Mouse (Mus musculus): ENCODE measurements at regions not wholly inside any gene's neighbourhood (a gene's known extent, or its start where the extent isn't known, plus 50 kb on each side); places are given as distances from the start of the nearest gene placed in this dataset.

DNA sequence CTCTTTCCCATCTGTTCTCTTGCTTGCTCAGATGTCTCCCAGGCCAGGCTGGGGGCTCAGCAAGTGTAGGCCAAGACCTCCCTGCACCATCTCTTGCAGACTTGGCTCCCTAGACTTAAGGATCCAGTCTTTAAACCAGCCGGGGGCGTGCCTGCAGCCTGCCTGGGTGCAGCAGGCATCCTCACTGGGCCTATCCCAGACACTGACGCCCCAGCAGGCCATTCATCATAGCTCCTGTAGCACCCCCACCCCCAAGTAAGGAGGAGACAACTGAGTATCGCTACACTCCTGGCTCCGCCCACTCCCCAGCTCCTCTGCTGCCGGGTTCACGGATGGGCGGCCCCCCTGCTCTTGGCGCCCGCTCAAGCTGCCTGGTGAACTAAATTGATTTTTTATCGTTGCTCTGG, 160.2 kb downstream of the Gm26897 start:
- peaks cover 26% of the 10 kb centered on the region for H3K4me1 ChIP-seq (ENCODE audit: control insufficient read depth, insufficient read depth, low read length)
- 2% methylated on average over 11 of the region's 11 CpGs for whole genome bisulfite sequencing
- H3K27ac ChIP-seq (ENCODE audit: low read depth, low read length) = peak overlapping the region; percentile 52; the same call in 1 of the 2 replicates

DNA sequence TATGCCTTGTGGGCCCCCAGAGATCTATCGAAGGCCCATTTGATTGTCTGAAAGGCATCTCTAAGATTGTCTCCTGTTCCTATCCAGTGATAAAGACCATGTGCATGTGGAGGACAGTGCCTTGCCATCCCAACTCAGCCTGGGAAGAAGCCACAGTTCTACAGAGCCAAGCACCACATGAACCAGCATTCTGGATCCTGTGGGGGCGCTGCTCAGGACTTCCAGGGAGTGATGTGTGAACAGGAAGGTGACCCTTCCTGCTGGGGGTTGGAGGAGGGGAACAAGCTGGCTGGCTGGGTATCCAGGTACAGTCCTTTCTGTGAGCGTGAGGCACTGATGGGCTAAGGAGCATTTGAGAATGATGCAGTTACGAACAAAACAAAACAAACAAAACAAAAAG, 163.8 kb downstream of the Gm26897 start:
- H3K9me3 ChIP-seq (ENCODE audit: control insufficient read depth, low read length) = no peaks in the 10 kb centered on the region
- no peaks in the 10 kb centered on the region for H3K27me3 ChIP-seq (ENCODE audit: control insufficient read depth, insufficient read depth, low read length)
- no peak overlapping the region for H3K4me3 ChIP-seq (ENCODE audit: low read depth, low read length)
- no peak for ATAC-seq (ENCODE audit: low FRiP score)
- H3K4me2 ChIP-seq = no peak overlapping the region
- H3K4me1 ChIP-seq (ENCODE audit: control insufficient read depth, insufficient read depth, low read length) = peaks cover 32% of the 10 kb centered on the region
- H3K36me3 ChIP-seq (ENCODE audit: control insufficient read depth, insufficient read depth, low read length) = no peaks in the 10 kb centered on the region
- WGBS = 59% methylated on average over 4 of the region's 4 CpGs
- no peak for DNase-seq (ENCODE audit: low spot score, missing footprints)
- H3K27ac ChIP-seq (ENCODE audit: low read depth, low read length) = no peak overlapping the region
- H3K9ac ChIP-seq (ENCODE audit: low read length) = no peak overlapping the region

More for the DNA sequence above, 160.2 kb downstream of the Gm26897 start:
- H3K9me3 ChIP-seq (ENCODE audit: control insufficient read depth, low read length) = no peaks in the 10 kb centered on the region
- no peaks in the 10 kb centered on the region for H3K36me3 ChIP-seq (ENCODE audit: control insufficient read depth, insufficient read depth, low read length)
- peak overlapping the region; percentile 41 for H3K4me2 ChIP-seq
- peak; percentile 89 for ATAC-seq (ENCODE audit: low FRiP score)
- H3K9ac ChIP-seq (ENCODE audit: low read length) = peak overlapping the region; percentile 39
- H3K27me3 ChIP-seq (ENCODE audit: control insufficient read depth, insufficient read depth, low read length) = no peaks in the 10 kb centered on the region
- H3K4me3 ChIP-seq (ENCODE audit: low read depth, low read length) = peak overlapping the region; percentile 4; the same call in 1 of the 2 replicates
- DNase-seq (ENCODE audit: low spot score, missing footprints) = peak; percentile 96

DNA sequence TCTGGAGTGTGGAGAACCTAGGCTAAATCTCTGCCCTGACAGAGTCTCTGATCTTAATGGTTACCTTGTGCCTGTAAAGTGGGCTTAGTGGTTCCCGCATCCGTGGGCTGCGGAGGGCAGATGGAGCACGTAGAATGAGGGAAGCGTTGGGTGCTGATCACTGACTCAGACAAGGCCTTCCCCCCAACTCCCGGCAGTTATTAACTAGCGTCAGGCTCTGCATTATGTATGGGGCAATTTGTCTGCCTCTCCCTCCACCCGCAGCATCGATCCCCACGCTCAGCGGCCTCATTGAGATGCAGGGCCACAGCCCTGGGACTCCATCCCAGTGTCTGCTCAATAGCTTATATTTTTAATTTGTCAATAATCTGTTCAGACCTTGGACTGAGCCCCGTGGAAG, 164.8 kb downstream of the Gm26897 start:
- no peaks in the 10 kb centered on the region for H3K9me3 ChIP-seq (ENCODE audit: control insufficient read depth, low read length)
- 53% methylated on average over 12 of the region's 12 CpGs for WGBS
- H3K4me1 ChIP-seq (ENCODE audit: control insufficient read depth, insufficient read depth, low read length) = peaks cover 31% of the 10 kb centered on the region
- no peak for DNase-seq (ENCODE audit: low spot score, missing footprints)
- H3K27me3 ChIP-seq (ENCODE audit: control insufficient read depth, insufficient read depth, low read length) = no peaks in the 10 kb centered on the region
- peak; percentile 54; the same call in 1 of the 2 replicates for ATAC-seq (ENCODE audit: low FRiP score)
- no peak overlapping the region for H3K4me3 ChIP-seq (ENCODE audit: low read depth, low read length)
- peak overlapping the region; percentile 64 for H3K27ac ChIP-seq (ENCODE audit: low read depth, low read length)
- H3K36me3 ChIP-seq (ENCODE audit: control insufficient read depth, insufficient read depth, low read length) = no peaks in the 10 kb centered on the region
- H3K4me2 ChIP-seq = no peak overlapping the region
- H3K9ac ChIP-seq (ENCODE audit: low read length) = peak overlapping the region; percentile 43

DNA sequence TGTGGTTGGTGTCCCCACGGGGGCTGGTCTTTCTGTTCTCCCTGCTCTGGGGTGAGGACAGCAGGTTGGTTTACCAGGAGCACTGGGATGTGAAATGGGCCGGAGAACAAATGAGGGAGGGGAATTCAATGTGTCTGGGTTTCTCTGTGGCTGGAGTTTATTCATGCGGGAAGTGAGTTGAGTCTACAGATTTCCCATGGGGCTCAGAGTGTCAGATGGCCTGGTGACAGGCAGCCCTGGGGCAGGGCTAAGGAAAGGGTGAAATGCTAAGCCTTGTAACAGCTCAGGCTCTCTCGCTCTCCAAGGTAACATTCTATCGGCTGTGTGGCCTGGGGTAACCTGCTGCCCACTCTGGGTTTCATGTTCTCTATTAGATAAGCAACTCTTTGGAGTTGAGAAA, 167.5 kb downstream of the Gm26897 start:
- no peak overlapping the region for H3K9ac ChIP-seq (ENCODE audit: low read length)
- no peak overlapping the region for H3K4me2 ChIP-seq
- H3K4me1 ChIP-seq (ENCODE audit: control insufficient read depth, insufficient read depth, low read length) = peaks cover 17% of the 10 kb centered on the region
- 48% methylated on average over 5 of the region's 5 CpGs for WGBS
- H3K36me3 ChIP-seq (ENCODE audit: control insufficient read depth, insufficient read depth, low read length) = no peaks in the 10 kb centered on the region
- no peak overlapping the region for H3K4me3 ChIP-seq (ENCODE audit: low read depth, low read length)
- no peak overlapping the region for H3K27ac ChIP-seq (ENCODE audit: low read depth, low read length)
- ATAC-seq (ENCODE audit: low FRiP score) (no peak), DNase-seq (ENCODE audit: low spot score, missing footprints) (no peak)
- H3K9me3 ChIP-seq (ENCODE audit: control insufficient read depth, low read length) = no peaks in the 10 kb centered on the region
- no peaks in the 10 kb centered on the region for H3K27me3 ChIP-seq (ENCODE audit: control insufficient read depth, insufficient read depth, low read length)

DNA sequence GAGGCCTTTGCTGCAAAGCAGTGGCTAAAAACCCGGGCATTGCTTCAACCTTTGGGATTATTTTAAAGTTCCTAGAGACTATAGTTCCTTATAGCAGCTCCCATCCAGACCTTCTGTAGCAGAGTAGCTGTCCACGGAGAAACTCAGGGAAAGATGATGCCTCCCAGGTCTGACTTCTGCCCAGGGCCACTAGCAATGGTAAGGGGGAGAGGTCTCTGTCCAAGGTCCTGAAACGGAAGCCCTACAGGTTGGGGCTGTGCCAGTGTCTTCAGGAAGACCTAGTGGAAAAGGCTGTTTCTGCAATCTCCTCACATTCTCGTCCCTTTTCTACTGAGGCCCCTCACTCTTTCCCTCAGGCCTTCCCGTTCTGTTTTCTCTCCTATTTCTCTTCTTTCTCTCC, 168.0 kb downstream of the Gm26897 start:
- no peak overlapping the region for H3K27ac ChIP-seq (ENCODE audit: low read depth, low read length)
- H3K27me3 ChIP-seq (ENCODE audit: control insufficient read depth, insufficient read depth, low read length) = no peaks in the 10 kb centered on the region
- ATAC-seq (ENCODE audit: low FRiP score) (no peak), DNase-seq (ENCODE audit: low spot score, missing footprints) (peak; percentile 91)
- WGBS = 18% methylated on average over 5 of the region's 5 CpGs
- peaks cover 17% of the 10 kb centered on the region for H3K4me1 ChIP-seq (ENCODE audit: control insufficient read depth, insufficient read depth, low read length)
- H3K36me3 ChIP-seq (ENCODE audit: control insufficient read depth, insufficient read depth, low read length) = no peaks in the 10 kb centered on the region
- no peak overlapping the region for H3K4me2 ChIP-seq
- no peak overlapping the region for H3K9ac ChIP-seq (ENCODE audit: low read length)
- H3K9me3 ChIP-seq (ENCODE audit: control insufficient read depth, low read length) = no peaks in the 10 kb centered on the region
- no peak overlapping the region for H3K4me3 ChIP-seq (ENCODE audit: low read depth, low read length)

DNA sequence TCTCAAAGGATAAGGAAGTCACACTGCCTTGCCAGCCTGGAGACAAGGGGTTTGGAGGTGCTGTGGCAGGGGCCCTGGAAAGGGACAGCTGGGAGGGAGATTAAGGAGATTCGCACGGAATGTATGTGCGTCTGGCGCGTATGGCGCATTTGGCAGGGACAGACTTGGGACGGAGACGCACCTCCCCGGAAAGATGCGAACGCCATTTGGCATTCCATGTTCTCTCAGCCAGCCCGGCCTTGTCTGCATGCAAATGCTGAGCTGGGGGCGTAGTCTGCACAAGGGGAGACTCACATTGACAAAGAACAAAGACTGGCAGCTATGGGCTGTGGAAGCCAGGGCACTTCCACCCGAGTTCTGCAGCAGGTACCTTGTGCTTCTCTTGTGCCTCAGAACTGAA, 174.4 kb downstream of the Gm26897 start:
- no peaks in the 10 kb centered on the region for H3K36me3 ChIP-seq (ENCODE audit: control insufficient read depth, insufficient read depth, low read length)
- H3K9ac ChIP-seq (ENCODE audit: low read length) = no peak overlapping the region
- H3K4me3 ChIP-seq (ENCODE audit: low read depth, low read length) = no peak overlapping the region
- no peak for ATAC-seq (ENCODE audit: low FRiP score)
- H3K4me2 ChIP-seq = no peak overlapping the region
- H3K9me3 ChIP-seq (ENCODE audit: control insufficient read depth, low read length) = no peaks in the 10 kb centered on the region
- 69% methylated on average over 14 of the region's 14 CpGs for WGBS
- no peak overlapping the region for H3K27ac ChIP-seq (ENCODE audit: low read depth, low read length)
- H3K27me3 ChIP-seq (ENCODE audit: control insufficient read depth, insufficient read depth, low read length) = no peaks in the 10 kb centered on the region
- no peak for DNase-seq (ENCODE audit: low spot score, missing footprints)
- peaks cover 6% of the 10 kb centered on the region for H3K4me1 ChIP-seq (ENCODE audit: control insufficient read depth, insufficient read depth, low read length)

DNA sequence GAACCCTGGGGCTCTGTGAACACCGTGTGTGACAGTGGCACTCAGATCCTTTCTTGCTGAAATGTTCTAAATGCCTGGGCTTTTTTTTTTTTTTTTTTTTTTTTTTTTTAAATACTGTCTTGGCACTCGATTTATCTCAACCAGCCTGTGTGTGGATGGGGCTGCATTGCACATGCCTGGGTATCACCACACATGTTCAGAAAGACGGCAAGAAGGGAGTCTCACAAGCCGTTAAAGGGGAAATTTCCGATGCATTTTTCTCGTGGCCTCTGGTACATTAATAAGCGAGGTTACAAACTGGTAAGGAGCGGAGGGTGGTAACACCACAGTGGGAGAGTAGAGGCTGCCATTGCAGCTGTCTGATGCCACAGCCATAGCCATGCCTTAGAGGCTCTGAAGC, 176.8 kb downstream of the Gm26897 start:
- H3K9me3 ChIP-seq (ENCODE audit: control insufficient read depth, low read length) = no peaks in the 10 kb centered on the region
- H3K9ac ChIP-seq (ENCODE audit: low read length) = no peak overlapping the region
- no peaks in the 10 kb centered on the region for H3K36me3 ChIP-seq (ENCODE audit: control insufficient read depth, insufficient read depth, low read length)
- DNase-seq (ENCODE audit: low spot score, missing footprints) (no peak), ATAC-seq (ENCODE audit: low FRiP score) (no peak)
- no peak overlapping the region for H3K27ac ChIP-seq (ENCODE audit: low read depth, low read length)
- no peak overlapping the region for H3K4me2 ChIP-seq
- H3K4me1 ChIP-seq (ENCODE audit: control insufficient read depth, insufficient read depth, low read length) = peaks cover 12% of the 10 kb centered on the region
- 76% methylated on average over 8 of the region's 8 CpGs for WGBS
- H3K27me3 ChIP-seq (ENCODE audit: control insufficient read depth, insufficient read depth, low read length) = no peaks in the 10 kb centered on the region
- no peak overlapping the region for H3K4me3 ChIP-seq (ENCODE audit: low read depth, low read length)

DNA sequence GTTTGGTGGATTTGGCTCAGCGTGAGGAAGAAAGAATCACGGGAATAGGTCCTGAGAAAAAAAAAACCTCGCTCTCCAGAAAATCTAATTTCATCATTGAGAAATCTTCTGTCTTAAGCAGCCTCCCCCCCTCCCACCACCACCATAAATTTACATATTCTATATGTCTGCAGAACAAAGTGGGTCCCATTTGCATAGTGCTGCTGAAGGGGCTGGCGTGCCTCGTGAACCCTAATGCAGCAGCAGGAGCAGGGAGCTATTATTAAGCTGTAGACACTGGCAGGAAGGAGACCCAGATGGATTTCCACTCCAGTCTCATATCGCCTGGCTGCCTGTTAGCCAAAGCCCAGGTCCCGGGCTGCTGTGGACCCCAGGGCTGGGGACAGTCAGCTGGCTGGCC, 179.6 kb downstream of the Gm26897 start:
- Histone ChIP-seq H3K4me1 (ENCODE audit: control insufficient read depth, insufficient read depth, low read length) (peaks cover 21% of the 10 kb centered on the region), H3K27me3 (ENCODE audit: control insufficient read depth, insufficient read depth, low read length) (no peaks in the 10 kb centered on the region), H3K9me3 (ENCODE audit: control insufficient read depth, low read length) (no peaks in the 10 kb centered on the region), H3K27ac (ENCODE audit: low read depth, low read length) (no peak overlapping the region; the same call in 1 of the 2 replicates), H3K4me2 (no peak overlapping the region), H3K9ac (ENCODE audit: low read length) (0 out of 2 replicates have a peak overlapping the region, but pooled peaks have one; percentile 20), H3K4me3 (ENCODE audit: low read depth, low read length) (no peak overlapping the region), H3K36me3 (ENCODE audit: control insufficient read depth, insufficient read depth, low read length) (no peaks in the 10 kb centered on the region)
- DNase-seq (ENCODE audit: low spot score, missing footprints) (no peak), ATAC-seq (ENCODE audit: low FRiP score) (no peak)
- WGBS = 36% methylated on average over 7 of the region's 7 CpGs

DNA sequence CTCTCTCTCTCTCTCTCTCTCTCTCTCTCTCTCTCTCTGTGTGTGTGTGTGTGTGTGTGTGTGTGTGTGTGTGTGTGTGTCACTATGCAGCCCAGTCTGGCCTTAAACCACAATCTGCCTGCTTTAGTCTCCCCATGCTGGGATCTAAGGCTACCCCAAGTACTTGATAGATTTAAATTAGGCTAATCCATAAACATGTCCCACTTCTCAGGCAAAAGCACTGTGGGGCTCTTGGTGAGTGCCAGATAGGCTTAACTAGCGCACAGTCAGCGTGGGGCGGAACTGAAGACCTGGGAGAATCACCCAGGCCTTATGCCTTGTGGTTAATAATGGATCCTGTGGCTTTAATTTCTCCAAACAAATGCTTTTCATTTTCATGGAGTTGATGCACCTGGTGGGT, 180.6 kb downstream of the Gm26897 start:
- H3K4me2 ChIP-seq = no peak overlapping the region
- no peaks in the 10 kb centered on the region for H3K36me3 ChIP-seq (ENCODE audit: control insufficient read depth, insufficient read depth, low read length)
- no peak for ATAC-seq (ENCODE audit: low FRiP score)
- no peak overlapping the region for H3K27ac ChIP-seq (ENCODE audit: low read depth, low read length)
- no peaks in the 10 kb centered on the region for H3K9me3 ChIP-seq (ENCODE audit: control insufficient read depth, low read length)
- 62% methylated on average over 3 of the region's 3 CpGs for WGBS
- no peak overlapping the region for H3K4me3 ChIP-seq (ENCODE audit: low read depth, low read length)
- peaks cover 21% of the 10 kb centered on the region for H3K4me1 ChIP-seq (ENCODE audit: control insufficient read depth, insufficient read depth, low read length)
- no peak for DNase-seq (ENCODE audit: low spot score, missing footprints)
- no peak overlapping the region for H3K9ac ChIP-seq (ENCODE audit: low read length)
- no peaks in the 10 kb centered on the region for H3K27me3 ChIP-seq (ENCODE audit: control insufficient read depth, insufficient read depth, low read length)
